Mouse (Mus musculus) CH12.LX (cell line): ENCODE data around the gene Tm4sf19. TPM values are rescaled to one million over a fixed set of nuclear protein-coding genes. Genes with fewer than 3 reads are reported as not detected.

ENCODE experiments used
- DNase-seq: peaks from one replicate; pipeline ENCODE4 v3.0.0-alpha.2; 2013; ENCODE audit errors: extremely low read depth
- H3K27ac ChIP-seq: 2 replicates; pipeline ENCODE4 v1.5.1; 2012; ENCODE audit warnings: low read depth, mild to moderate bottlenecking, control low read depth, moderate library complexity; ENCODE audit not compliant: insufficient read depth
- H3K27me3 ChIP-seq: replicated peaks from 2 replicates; pipeline ENCODE3; 2012; ENCODE audit warnings: inconsistent platforms
- H3K36me3 ChIP-seq, 2 experiments: replicated peaks in 1 of 2; 2 replicates each; pipeline versions ENCODE3 to v1.6.1; 2012; ENCODE audit warnings: inconsistent platforms in 1 of 2, low read length in 1 of 2, mild to moderate bottlenecking in 1 of 2, mixed read lengths in 1 of 2, moderate library complexity in 1 of 2; ENCODE audit not compliant: control insufficient read depth in 1 of 2, insufficient read depth in 1 of 2
- H3K4me1 ChIP-seq, 2 experiments: 2 replicates each; pipeline ENCODE4 v1.6.1; 2012; ENCODE audit warnings: inconsistent platforms in 1 of 2, moderate library complexity in 1 of 2; ENCODE audit not compliant: insufficient read depth in 2 of 2, control insufficient read depth in 1 of 2
- H3K4me2 ChIP-seq: 2 replicates; pipeline ENCODE4 v1.6.1; 2012; ENCODE audit warnings: low read depth, mild to moderate bottlenecking, control low read depth; ENCODE audit not compliant: poor library complexity, insufficient read depth, severe bottlenecking
- H3K4me3 ChIP-seq, 3 experiments: fragments of 150-350 bp in 1 of 3; sonication (generic) in 1 of 3; replicated peaks in 1 of 3; 2 replicates each; pipeline versions ENCODE3 to v1.5.1; 2011 to 2012; ENCODE audit warnings: low read depth in 2 of 3, low read length in 2 of 3, mild to moderate bottlenecking in 2 of 3, moderate library complexity in 2 of 3, control low read depth in 1 of 3, improper control_type of control experiment in 1 of 3, inconsistent platforms in 1 of 3, mixed read lengths in 1 of 3; ENCODE audit not compliant: poor library complexity in 1 of 3
- H3K79me2 ChIP-seq: replicated peaks from 2 replicates; pipeline ENCODE4 v1.6.1; 2012; ENCODE audit warnings: mild to moderate bottlenecking, moderate library complexity; ENCODE audit not compliant: control insufficient read depth, poor library complexity, insufficient read depth, severe bottlenecking; ENCODE audit errors: extremely low read depth
- H3K9ac ChIP-seq: 2 replicates; pipeline ENCODE4 v1.6.1; 2012; ENCODE audit warnings: low read depth, mild to moderate bottlenecking, control low read depth, moderate library complexity; ENCODE audit not compliant: insufficient read depth
- H3K9me3 ChIP-seq: replicated peaks from 2 replicates; pipeline ENCODE3; 2012; ENCODE audit warnings: low read length, inconsistent platforms, mixed read lengths
- BHLHE40 ChIP-seq: IDR thresholded peaks from 2 replicates; pipeline ENCODE4 v1.6.1; 2011; ENCODE audit warnings: mild to moderate bottlenecking, low read depth, low read length, improper control_type of control experiment
- CHD2 ChIP-seq: IDR thresholded peaks from 2 replicates; pipeline ENCODE4 v1.6.1; 2011; ENCODE audit warnings: low read length, improper control_type of control experiment
- CTCF ChIP-seq, 2 experiments: IDR thresholded peaks in 1 of 2; conservative IDR thresholded peaks in 1 of 2; 2 replicates each; pipeline ENCODE4 v1.5.1; 2011 to 2012; ENCODE audit warnings: low read depth in 2 of 2, low read length in 2 of 2, improper control_type of control experiment in 1 of 2, inconsistent platforms in 1 of 2, mild to moderate bottlenecking in 1 of 2, moderate library complexity in 1 of 2
- ETS1 ChIP-seq: conservative IDR thresholded peaks from 2 replicates; pipeline ENCODE4 v1.6.1; 2012; ENCODE audit warnings: low read depth, mild to moderate bottlenecking, inconsistent platforms, low read length, improper control_type of control experiment, moderate library complexity
- JUN ChIP-seq: IDR thresholded peaks from 2 replicates; pipeline ENCODE4 v1.6.1; 2011; ENCODE audit warnings: low read depth, mild to moderate bottlenecking, low read length, improper control_type of control experiment, moderate library complexity; ENCODE audit not compliant: insufficient read depth
- JUND ChIP-seq: conservative IDR thresholded peaks from 2 replicates; pipeline ENCODE4 v1.6.1; 2011; ENCODE audit warnings: low read depth, low read length, improper control_type of control experiment
- KAT2A ChIP-seq: IDR thresholded peaks from 2 replicates; pipeline ENCODE4 v1.6.1; 2012; ENCODE audit warnings: low read length, improper control_type of control experiment, inconsistent platforms; ENCODE audit not compliant: insufficient replicate concordance
- MAX ChIP-seq: IDR thresholded peaks from 2 replicates; pipeline ENCODE4 v1.6.1; 2011; ENCODE audit warnings: low read length, improper control_type of control experiment
- MAZ ChIP-seq: IDR thresholded peaks from 2 replicates; pipeline ENCODE4 v1.6.1; 2012; ENCODE audit warnings: low read depth, mild to moderate bottlenecking, inconsistent platforms, low read length, improper control_type of control experiment, moderate library complexity
- MEF2A ChIP-seq: IDR thresholded peaks from 2 replicates; pipeline ENCODE4 v1.6.1; 2014; ENCODE audit warnings: low read depth, mild to moderate bottlenecking, inconsistent platforms, low read length, improper control_type of control experiment, borderline replicate concordance
- MXI1 ChIP-seq: IDR thresholded peaks from 2 replicates; pipeline ENCODE4 v1.6.1; 2011; ENCODE audit warnings: mild to moderate bottlenecking, low read depth, low read length, improper control_type of control experiment
- MYC ChIP-seq: IDR thresholded peaks from 2 replicates; pipeline ENCODE4 v1.6.1; 2011; ENCODE audit warnings: low read depth, mild to moderate bottlenecking, improper control_type of control experiment, low read length
- RAD21 ChIP-seq: IDR thresholded peaks from 2 replicates; pipeline ENCODE4 v1.6.1; 2011; ENCODE audit warnings: low read depth, mild to moderate bottlenecking, low read length, improper control_type of control experiment, moderate library complexity
- RCOR1 ChIP-seq: conservative IDR thresholded peaks from 2 replicates; pipeline ENCODE4 v1.6.1; 2012; ENCODE audit warnings: low read depth, mild to moderate bottlenecking, inconsistent platforms, low read length, improper control_type of control experiment
- SIN3A ChIP-seq: IDR thresholded peaks from 2 replicates; pipeline ENCODE4 v1.6.1; 2012; ENCODE audit warnings: low read length, improper control_type of control experiment, inconsistent platforms
- SMC3 ChIP-seq: IDR thresholded peaks from 2 replicates; pipeline ENCODE4 v1.6.1; 2011; ENCODE audit warnings: low read depth, low read length, improper control_type of control experiment
- TBP ChIP-seq: conservative IDR thresholded peaks from 2 replicates; pipeline ENCODE4 v1.6.1; 2011; ENCODE audit warnings: low read depth, low read length, improper control_type of control experiment
- USF1 ChIP-seq: IDR thresholded peaks from 2 replicates; pipeline ENCODE4 v1.6.1; 2014; ENCODE audit warnings: low read depth, mild to moderate bottlenecking, inconsistent platforms, low read length, improper control_type of control experiment
- ZC3H11A ChIP-seq: IDR thresholded peaks from 2 replicates; pipeline ENCODE4 v1.6.1; 2012; ENCODE audit warnings: low read depth, mild to moderate bottlenecking, inconsistent platforms, low read length, improper control_type of control experiment
- ZKSCAN1 ChIP-seq: IDR thresholded peaks from 2 replicates; pipeline ENCODE4 v1.6.1; 2012; ENCODE audit warnings: low read depth, inconsistent platforms, low read length, improper control_type of control experiment, borderline replicate concordance
- ZNF384 ChIP-seq: IDR thresholded peaks from 2 replicates; pipeline ENCODE4 v1.6.1; 2012; ENCODE audit warnings: low read depth, low read length, improper control_type of control experiment, inconsistent platforms
- dilution Hi-C: fragments of 300-500 bp; cut with MboI; formaldehyde crosslinking; loops from 2 replicates; pipeline ENCODE4 v1.14.3; 2020; ENCODE audit warnings: low sequenced_read_pairs; ENCODE audit not compliant: extremely low pct_unique_long_range_greater_than_20kb, extremely low pct_ligation_motif_present
- in situ Hi-C: fragments of 300-500 bp; cut with MboI; formaldehyde crosslinking; loops from 3 replicates; pipeline ENCODE4 v1.14.3; 2019; ENCODE audit warnings: low sequenced_read_pairs, low pct_ligation_motif_present, low pct_unique_long_range_greater_than_20kb, mixed read lengths
- polyA plus RNA-seq: library from polyadenylated mRNA; unstranded; fragments of >175 nt; gene quantifications from 2 replicates; pipeline ENCODE4 v1.2.1, GENCODE M21; 2012; ENCODE audit warnings: low read depth; ENCODE audit not compliant: insufficient read length
- total RNA-seq, 2 experiments: library from RNA; depleted of rRNA; stranded (reverse); fragments of 300-350 nt in 1 of 2; fragments of >200 nt in 1 of 2; gene quantifications; 2 replicates each; pipeline ENCODE4 v1.2.3; 2012 to 2014

Tm4sf19 gene
- total and polyA plus RNA-seq, 3 experiments, result 0.25 to 1.3 (median 0.78) TPM

GRCm38 (mm10) chr16:32382901-32383300 is 17.4 kb upstream of the Tm4sf19 start:
- Histone ChIP-seq H3K79me2 (no peaks in the 10 kb centered on the region), H3K9me3 (peaks cover 6% of the 10 kb centered on the region), H3K36me3 (peaks cover 66 to 91% of the 10 kb centered on the region in 2 experiments), H3K27me3 (no peaks in the 10 kb centered on the region), H3K4me1 (no peaks in the 10 kb centered on the region), H3K27ac (no peak overlapping the region), H3K4me2 (no peak overlapping the region), H3K9ac (no peak overlapping the region), H3K4me3 (no peak overlapping the region)
- TF ChIP-seq SIN3A (no peak), MAX (no peak), RAD21 (no peak), USF1 (no peak), ZNF384 (no peak), JUND (no peak)
- dilution Hi-C loops (no loop called here), in situ Hi-C loops (no loop called here)
- no peak for DNase-seq

DNA sequence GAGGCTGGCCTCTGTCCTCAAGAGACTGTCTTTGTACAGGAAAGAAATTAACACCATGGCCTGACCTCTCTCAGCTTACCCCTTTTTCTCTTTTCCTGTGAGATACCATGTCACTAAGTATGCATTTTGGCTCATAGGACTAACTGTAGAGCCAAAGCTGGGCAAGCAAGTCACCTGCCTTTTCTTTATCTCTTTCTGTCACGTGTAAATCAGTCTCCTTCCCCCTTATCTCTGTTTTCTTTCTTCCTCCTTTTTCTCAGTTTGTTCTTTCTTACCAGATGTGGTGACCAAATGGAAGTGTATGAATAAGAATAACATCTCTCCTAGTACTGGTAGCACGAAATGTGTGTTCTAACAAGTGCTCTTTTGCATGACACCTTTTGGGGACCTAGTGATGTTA is 15.4 kb upstream of the Tm4sf19 start:
- DNase-seq, result no peak
- Histone ChIP-seq H3K4me1 (no peaks in the 10 kb centered on the region), H3K9ac (no peak overlapping the region), H3K27ac (no peak overlapping the region), H3K4me2 (no peak overlapping the region), H3K36me3 (peaks cover 48 to 88% of the 10 kb centered on the region in 2 experiments), H3K9me3 (no peaks in the 10 kb centered on the region), H3K4me3 (no peak overlapping the region), H3K27me3 (no peaks in the 10 kb centered on the region), H3K79me2 (no peaks in the 10 kb centered on the region)
- in situ Hi-C loops, result no loop called here
- TF ChIP-seq ZKSCAN1 (no peak), ETS1 (no peak), JUND (no peak), KAT2A (no peak), MXI1 (no peak), MEF2A (no peak), CTCF (conservative IDR thresholded peaks at IDR 0.05 in 1 of 2, IDR thresholded peaks at IDR 0.05 in 1 of 2; ENCODE audit: low read depth in 2 of 2, low read length in 2 of 2) (no peak), MAZ (no peak), CHD2 (no peak), SMC3 (no peak), RCOR1 (no peak), ZC3H11A (no peak), RAD21 (no peak), TBP (no peak), MYC (no peak), BHLHE40 (no peak), JUN (no peak)
- dilution Hi-C loops, result no loop called here
